Mouse (Mus musculus) thymus, postnatal 36 days (tissue): ENCODE data around the gene Abcf2.

Experiments used
- DNase-seq, 2 experiments: peaks; one replicate each; pipeline ENCODE4 v3.0.0; 2022; ENCODE audit warnings: mixed read lengths in 2 of 2

Gene Abcf2

DNA sequence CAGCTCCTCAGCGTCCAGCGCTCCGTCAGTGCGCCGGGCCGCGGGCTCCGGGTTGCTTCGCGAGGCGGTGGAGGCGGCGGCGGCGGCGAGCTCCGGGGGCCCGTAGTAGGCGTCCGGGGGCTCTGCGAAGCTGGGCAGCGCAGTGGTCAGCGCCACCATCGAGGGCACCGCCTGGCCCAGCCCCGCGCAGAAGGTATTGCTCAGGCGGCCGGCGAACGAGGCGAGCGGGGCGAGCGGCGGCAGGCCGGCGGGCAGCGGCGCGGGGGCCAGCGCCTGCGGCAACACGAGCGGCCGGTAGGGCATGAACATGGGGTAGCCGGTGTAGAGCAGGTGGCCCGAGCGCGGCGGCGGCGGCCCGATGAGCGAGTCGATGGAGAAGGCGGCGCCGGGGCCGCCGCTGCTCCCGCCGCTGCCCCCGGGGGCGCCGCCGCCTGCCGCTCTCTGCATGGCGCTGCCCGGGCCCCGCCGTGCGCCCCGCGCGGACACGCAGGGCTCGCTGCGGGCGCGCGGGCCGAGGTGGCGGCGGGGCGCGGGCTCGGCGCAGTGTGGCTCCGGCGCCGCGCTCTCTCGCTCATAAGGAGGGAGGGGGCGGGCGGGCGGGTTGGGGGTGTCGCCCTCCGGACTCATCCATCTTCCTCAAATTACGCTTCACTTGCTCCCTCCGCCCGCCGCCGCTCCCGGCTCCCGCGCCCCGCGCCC lies 50.9 kb downstream of the Abcf2 start:
- no peak for DNase-seq

- no peak for DNase-seq
Observed at GRCm38 (mm10) chr5:24525360-24526189, 51.7 kb downstream of the Abcf2 start.

DNA sequence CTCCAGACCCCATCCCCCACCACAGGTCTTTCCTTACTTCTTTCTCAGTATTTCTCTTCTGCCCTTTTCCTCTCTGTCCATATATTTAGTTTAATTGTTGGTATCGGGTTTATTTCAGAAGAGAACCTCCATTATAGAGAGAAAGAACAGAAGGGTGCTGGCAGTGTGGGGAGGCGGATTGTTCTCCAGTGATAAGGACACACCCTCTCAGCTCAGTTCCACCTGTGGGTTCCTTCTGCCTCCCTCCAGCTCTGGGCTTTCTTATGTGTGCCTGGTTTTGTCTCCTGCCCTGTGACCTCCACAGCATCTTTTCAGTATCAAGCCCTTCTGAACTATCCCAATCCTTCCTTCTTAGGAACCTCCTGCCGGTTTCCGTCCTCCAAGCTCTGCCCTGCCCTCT lies 52.7 kb downstream of the Abcf2 start:
- DNase-seq = no peak

DNA sequence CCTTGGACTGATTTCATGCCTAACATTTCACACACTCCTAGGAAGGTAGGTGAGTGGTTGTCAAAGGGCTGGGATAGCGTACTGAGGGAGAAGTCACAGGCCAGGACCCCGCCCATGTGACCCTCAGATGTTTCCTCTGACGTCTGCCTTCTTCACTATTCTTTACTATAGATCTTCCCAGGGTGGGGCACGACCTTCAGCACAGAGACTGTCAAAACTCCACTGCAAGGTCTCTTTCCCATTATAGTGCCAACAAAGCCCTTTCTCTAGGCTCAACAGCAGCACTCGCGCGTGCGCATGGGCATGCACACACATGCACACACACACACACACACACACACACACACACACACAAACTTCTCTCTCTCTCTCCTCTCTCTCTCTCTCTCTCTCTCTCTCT lies 53.5 kb downstream of the Abcf2 start:
- no peak for DNase-seq

- DNase-seq = no peak
Observed at GRCm38 (mm10) chr5:24521366-24521765, 55.9 kb downstream of the Abcf2 start.
